Mouse (Mus musculus) MEL (cell line): Measurements from ENCODE around the gene Helb. TPM values are rescaled to one million over a fixed set of nuclear protein-coding genes. Genes with fewer than 3 reads are reported as not detected.
A peak's percentile ranks its signal among the peaks of the same experiment; 100 is the strongest.

Experiments used
- DNase-seq: peaks from one replicate; pipeline ENCODE4 v3.0.0; 2011; ENCODE audit warnings: low read depth, low spot score
- H3K27ac ChIP-seq: 2 replicates; pipeline ENCODE4 v1.5.1; 2012; ENCODE audit warnings: low read depth, mild to moderate bottlenecking, control low read depth, low read length, moderate library complexity; ENCODE audit not compliant: control insufficient read depth
- H3K27me3 ChIP-seq, 2 experiments: fragments of 150-350 bp in 1 of 2; sonication (generic) in 1 of 2; 2 replicates each; pipeline ENCODE4 v1.6.1; 2012; ENCODE audit warnings: low read length in 2 of 2, mild to moderate bottlenecking in 2 of 2, improper control_type of control experiment in 1 of 2, moderate library complexity in 1 of 2; ENCODE audit not compliant: insufficient read depth in 2 of 2, control insufficient read depth in 1 of 2
- H3K36me3 ChIP-seq, 2 experiments: 2 replicates each; pipeline ENCODE4 v1.6.1; 2012 to 2014; ENCODE audit warnings: low read length in 2 of 2, improper control_type of control experiment in 1 of 2, inconsistent platforms in 1 of 2, mild to moderate bottlenecking in 1 of 2; ENCODE audit not compliant: insufficient read depth in 2 of 2, control insufficient read depth in 1 of 2
- H3K4me1 ChIP-seq, 2 experiments: fragments of 150-350 bp in 1 of 2; sonication (generic) in 1 of 2; 2 replicates each; pipeline ENCODE4 v1.6.1; 2012; ENCODE audit warnings: low read length in 2 of 2, improper control_type of control experiment in 1 of 2, mild to moderate bottlenecking in 1 of 2; ENCODE audit not compliant: insufficient read depth in 2 of 2, control insufficient read depth in 1 of 2
- H3K4me3 ChIP-seq, 2 experiments: fragments of 150-350 bp in 1 of 2; sonication (generic) in 1 of 2; 2 replicates each; pipeline ENCODE4 v1.5.1; 2012; ENCODE audit warnings: low read depth in 2 of 2, low read length in 2 of 2, mild to moderate bottlenecking in 2 of 2, moderate library complexity in 2 of 2, control low read depth in 1 of 2, improper control_type of control experiment in 1 of 2; ENCODE audit not compliant: control insufficient read depth in 1 of 2, insufficient read depth in 1 of 2
- H3K79me2 ChIP-seq: 2 replicates; pipeline ENCODE4 v1.6.1; 2012; ENCODE audit warnings: mild to moderate bottlenecking, low read length, moderate library complexity; ENCODE audit not compliant: control insufficient read depth, poor library complexity, insufficient read depth
- H3K9ac ChIP-seq: 2 replicates; pipeline ENCODE4 v1.6.1; 2012; ENCODE audit warnings: low read depth, mild to moderate bottlenecking, control low read depth, low read length, moderate library complexity; ENCODE audit not compliant: control insufficient read depth, poor library complexity, severe bottlenecking
- H3K9me3 ChIP-seq: fragments of 150-350 bp; sonication (generic); replicated peaks from 2 replicates; pipeline ENCODE4 v1.6.1; 2012; ENCODE audit warnings: mild to moderate bottlenecking, low read length, improper control_type of control experiment, moderate library complexity; ENCODE audit not compliant: insufficient read depth
- CTCF ChIP-seq, 3 experiments: IDR thresholded peaks in 2 of 3; conservative IDR thresholded peaks in 1 of 3; 2 replicates each; pipeline ENCODE4 v1.5.1; 2011 to 2012; ENCODE audit warnings: low read length in 3 of 3, low read depth in 2 of 3, mild to moderate bottlenecking in 2 of 3, improper control_type of control experiment in 1 of 3, inconsistent platforms in 1 of 3, mixed read lengths in 1 of 3, moderate library complexity in 1 of 3; ENCODE audit not compliant: control insufficient read depth in 1 of 3, insufficient read depth in 1 of 3, poor library complexity in 1 of 3, severe bottlenecking in 1 of 3
- E2F4 ChIP-seq: IDR thresholded peaks from 2 replicates; pipeline ENCODE4 v1.6.1; 2011; ENCODE audit warnings: low read depth, low read length, improper control_type of control experiment, borderline replicate concordance
- ELF1 ChIP-seq: IDR thresholded peaks from 2 replicates; pipeline ENCODE4 v1.6.1; 2014; ENCODE audit warnings: low read depth, mild to moderate bottlenecking, inconsistent platforms, low read length, improper control_type of control experiment, moderate library complexity
- EP300 ChIP-seq, 2 experiments: IDR thresholded peaks; 2 replicates each; pipeline ENCODE4 v1.6.1; 2011; ENCODE audit warnings: improper control_type of control experiment in 2 of 2, low read length in 2 of 2, low read depth in 1 of 2, mild to moderate bottlenecking in 1 of 2
- GATA1 ChIP-seq: IDR thresholded peaks from 2 replicates; pipeline ENCODE4 v1.6.1; 2011; ENCODE audit warnings: low read depth, low read length, improper control_type of control experiment
- HCFC1 ChIP-seq: IDR thresholded peaks from 2 replicates; pipeline ENCODE4 v1.6.1; 2012; ENCODE audit warnings: low read depth, mild to moderate bottlenecking, inconsistent platforms, low read length, improper control_type of control experiment, moderate library complexity
- KAT2A ChIP-seq: conservative IDR thresholded peaks from 2 replicates; pipeline ENCODE4 v1.6.1; 2012; ENCODE audit warnings: low read depth, low read length, improper control_type of control experiment, inconsistent platforms
- MAFK ChIP-seq: IDR thresholded peaks from 2 replicates; pipeline ENCODE4 v1.6.1; 2011; ENCODE audit warnings: low read depth, mild to moderate bottlenecking, low read length, improper control_type of control experiment, borderline replicate concordance
- MAX ChIP-seq: IDR thresholded peaks from 2 replicates; pipeline ENCODE4 v1.6.1; 2011; ENCODE audit warnings: low read length, improper control_type of control experiment
- MAZ ChIP-seq: IDR thresholded peaks from 2 replicates; pipeline ENCODE4 v1.6.1; 2012; ENCODE audit warnings: low read depth, mild to moderate bottlenecking, inconsistent platforms, low read length, improper control_type of control experiment
- MXI1 ChIP-seq: IDR thresholded peaks from 2 replicates; pipeline ENCODE4 v1.6.1; 2011; ENCODE audit warnings: mild to moderate bottlenecking, low read depth, low read length, improper control_type of control experiment
- MYC ChIP-seq: IDR thresholded peaks from 2 replicates; pipeline ENCODE4 v1.6.1; 2011; ENCODE audit warnings: low read depth, mild to moderate bottlenecking, low read length, improper control_type of control experiment, moderate library complexity
- POLR2A ChIP-seq, 2 experiments: IDR thresholded peaks; 2 replicates each; pipeline ENCODE4 v1.6.1; 2011 to 2012; ENCODE audit warnings: low read length in 2 of 2, mild to moderate bottlenecking in 2 of 2, control low read depth in 1 of 2, improper control_type of control experiment in 1 of 2, low read depth in 1 of 2, moderate library complexity in 1 of 2; ENCODE audit not compliant: control insufficient read depth in 1 of 2, insufficient read depth in 1 of 2, poor library complexity in 1 of 2
- POLR2AphosphoS2 ChIP-seq: IDR thresholded peaks from 2 replicates; pipeline ENCODE4 v1.6.1; 2011; ENCODE audit warnings: low read length, improper control_type of control experiment
- RAD21 ChIP-seq: IDR thresholded peaks from 2 replicates; pipeline ENCODE4 v1.6.1; 2011; ENCODE audit warnings: mild to moderate bottlenecking, low read depth, low read length, improper control_type of control experiment
- SIN3A ChIP-seq: IDR thresholded peaks from 2 replicates; pipeline ENCODE4 v1.6.1; 2012; ENCODE audit warnings: low read length, improper control_type of control experiment, inconsistent platforms
- TCF12 ChIP-seq: IDR thresholded peaks from 2 replicates; pipeline ENCODE4 v1.6.1; 2014; ENCODE audit warnings: low read depth, mild to moderate bottlenecking, inconsistent platforms, low read length, improper control_type of control experiment, moderate library complexity
- UBTF ChIP-seq: IDR thresholded peaks from 2 replicates; pipeline ENCODE4 v1.6.1; 2012; ENCODE audit warnings: low read depth, mild to moderate bottlenecking, inconsistent platforms, low read length, improper control_type of control experiment, moderate library complexity, borderline replicate concordance; ENCODE audit not compliant: insufficient read depth
- USF1 ChIP-seq: IDR thresholded peaks from 2 replicates; pipeline ENCODE4 v1.6.1; 2014; ENCODE audit warnings: low read depth, mild to moderate bottlenecking, inconsistent platforms, low read length, improper control_type of control experiment, moderate library complexity
- USF2 ChIP-seq, 2 experiments: IDR thresholded peaks; 2 replicates each; pipeline ENCODE4 v1.6.1; 2011 to 2012; ENCODE audit warnings: improper control_type of control experiment in 2 of 2, low read length in 2 of 2, borderline replicate concordance in 1 of 2, inconsistent platforms in 1 of 2, low read depth in 1 of 2, mild to moderate bottlenecking in 1 of 2; ENCODE audit not compliant: insufficient read depth in 1 of 2
- ZC3H11A ChIP-seq: IDR thresholded peaks from 2 replicates; pipeline ENCODE4 v1.6.1; 2012; ENCODE audit warnings: low read depth, mild to moderate bottlenecking, inconsistent platforms, low read length, improper control_type of control experiment
- ZKSCAN1 ChIP-seq: IDR thresholded peaks from 2 replicates; pipeline ENCODE4 v1.6.1; 2012; ENCODE audit warnings: low read depth, mild to moderate bottlenecking, inconsistent platforms, low read length, improper control_type of control experiment, moderate library complexity
- ZMIZ1 ChIP-seq: IDR thresholded peaks from 2 replicates; pipeline ENCODE4 v1.6.1; 2012; ENCODE audit warnings: low read depth, mild to moderate bottlenecking, inconsistent platforms, low read length, improper control_type of control experiment, moderate library complexity
- polyA plus RNA-seq, 2 experiments: library from polyadenylated mRNA; stranded (reverse) in 1 of 2; unstranded in 1 of 2; fragments of >175 nt in 1 of 2; fragments of >200 nt in 1 of 2; gene quantifications; 2 replicates each; pipeline versions ENCODE4 v1.2.1 to v1.2.4; 2012; ENCODE audit warnings: low replicate concordance in 2 of 2, low read depth in 1 of 2; ENCODE audit not compliant: insufficient read length in 2 of 2, insufficient read depth in 1 of 2, missing spikeins in 1 of 2
- total RNA-seq: library from RNA; depleted of rRNA; stranded (reverse); fragments of 300-350 nt; gene quantifications from 2 replicates; pipeline ENCODE4 v1.2.3, GENCODE M21; 2012

Gene Helb
- total and polyA plus RNA-seq, 3 experiments, result 10.2 to 78.3 (median 18.5) TPM

- peak; percentile 78 for TF ChIP-seq HCFC1
- TF ChIP-seq, all 39 proteins: peak for 12
Measured at GRCm38 (mm10) chr10:120160533-120160932, 47.7 kb upstream of the Helb start (continued).

GRCm38 (mm10) chr10:120153911-120154310 lies 41.1 kb upstream of the Helb start:
- Histone ChIP-seq H3K27ac (no peak overlapping the region), H3K27me3 (no peaks in the 10 kb centered on the region; a peak in 2 of 4 replicates), H3K4me1 (no peaks in the 10 kb centered on the region), H3K9me3 (no peaks in the 10 kb centered on the region), H3K9ac (no peak overlapping the region), H3K4me3 (no peak overlapping the region), H3K79me2 (no peaks in the 10 kb centered on the region), H3K36me3 (no peaks in the 10 kb centered on the region)
- DNase-seq, result no peak
- no peak for TF ChIP-seq GATA1
- 0 out of 2 replicates have a peak, but pooled peaks have one; percentile 38 for TF ChIP-seq MAX
- TF ChIP-seq ELF1, result no peak
- TF ChIP-seq USF1, result peak; percentile 85
- TF ChIP-seq USF2 (IDR thresholded peaks at IDR 0.05; ENCODE audit: borderline replicate concordance in 1 of 2, insufficient read depth in 1 of 2, low read depth in 1 of 2, low read length in 2 of 2), result peak in 1 of 2 experiments; percentile 89; a peak in 2 of 4 replicates

GRCm38 (mm10) chr10:120151672-120152071 lies 38.9 kb upstream of the Helb start:
- H3K79me2 ChIP-seq, result no peaks in the 10 kb centered on the region
- DNase-seq, result no peak

GRCm38 (mm10) chr10:120140916-120141516 lies 28.2 kb upstream of the Helb start:
- peaks cover 0 to 2% of the 10 kb centered on the region in 2 experiments; a peak in 1 of 4 replicates for H3K36me3 ChIP-seq
- peak overlapping the region; percentile 46 for H3K27ac ChIP-seq
- TF ChIP-seq HCFC1 (no peak), POLR2AphosphoS2 (no peak), RAD21 (no peak), MXI1 (no peak), SIN3A (no peak), E2F4 (no peak), UBTF (no peak), POLR2A (IDR thresholded peaks at IDR 0.05; ENCODE audit: control insufficient read depth in 1 of 2, insufficient read depth in 1 of 2, low read depth in 1 of 2, low read length in 2 of 2, poor library complexity in 1 of 2) (0 out of 4 replicates have a peak, but pooled peaks of 1 of the 2 experiments have one; percentile 34), ZC3H11A (no peak), EP300 (IDR thresholded peaks at IDR 0.05; ENCODE audit: low read depth in 1 of 2, low read length in 2 of 2) (0 out of 4 replicates have a peak, but pooled peaks of 1 of the 2 experiments have one; percentile 26), ZKSCAN1 (no peak), MYC (no peak), TCF12 (no peak), ELF1 (no peak), ZMIZ1 (no peak), KAT2A (no peak)
- DNase-seq, result peak; percentile 74
- peak overlapping the region; percentile 45 for H3K9ac ChIP-seq
- H3K9me3 ChIP-seq, result no peaks in the 10 kb centered on the region
- peak overlapping the region; percentile 55 to 61 for H3K4me3 ChIP-seq
- no peaks in the 10 kb centered on the region for H3K27me3 ChIP-seq
- peaks cover 0 to 5% of the 10 kb centered on the region in 2 experiments; a peak in 2 of 4 replicates for H3K4me1 ChIP-seq
- no peaks in the 10 kb centered on the region for H3K79me2 ChIP-seq

More at GRCm38 (mm10) chr10:120151672-120152071, 38.9 kb upstream of the Helb start:
- Histone ChIP-seq H3K27ac (no peak overlapping the region), H3K4me1 (no peaks in the 10 kb centered on the region), H3K9me3 (no peaks in the 10 kb centered on the region), H3K9ac (no peak overlapping the region), H3K4me3 (no peak overlapping the region), H3K27me3 (no peaks in the 10 kb centered on the region; a peak in 2 of 4 replicates), H3K36me3 (no peaks in the 10 kb centered on the region)
- no peak for TF ChIP-seq RAD21
- no peak for TF ChIP-seq CTCF (IDR thresholded peaks at IDR 0.05 in 2 of 3, conservative IDR thresholded peaks at IDR 0.05 in 1 of 3; ENCODE audit: control insufficient read depth in 1 of 3, insufficient read depth in 1 of 3, low read depth in 2 of 3, low read length in 3 of 3, poor library complexity in 1 of 3, severe bottlenecking in 1 of 3)
- TF ChIP-seq MAZ, result no peak
- no peak for TF ChIP-seq MAFK
- no peak for TF ChIP-seq ZMIZ1
